In genomic region chr16:32214156-32214555, GRCm38 (mm10) we compare ENCODE assay signal across 17 mouse cellular contexts. TPM values are rescaled to one million over a fixed set of nuclear protein-coding genes. Genes with fewer than 3 reads are reported as not detected.
"Had no signal": no experiment of that assay in that cellular context is flagged by ENCODE, and none has a peak within 500 bp of the region (broad histone marks: within the 10 kb centered on the region; RNA-seq: fewer than 3 reads in every experiment).

No protein-coding gene starts in this region.

- H3K9ac ChIP-seq: liver, embryonic 15.5 days; midbrain, embryonic 13.5 days had no signal

- H3K4me3 ChIP-seq: limb, embryonic 10.5 days; liver, embryonic 15.5 days; midbrain, embryonic 13.5 days had no signal

- H3K9me3 ChIP-seq: liver, embryonic 15.5 days had no signal

- H3K27me3 ChIP-seq: liver, embryonic 15.5 days; midbrain, embryonic 13.5 days had no signal

- H3K36me3 ChIP-seq: limb, embryonic 10.5 days; liver, embryonic 15.5 days; midbrain, embryonic 13.5 days had no signal

- H3K27ac ChIP-seq: limb, embryonic 10.5 days; liver, embryonic 15.5 days; midbrain, embryonic 13.5 days; stomach, postnatal 0 days had no signal

- ATAC-seq: lung, postnatal 0 days; midbrain, embryonic 13.5 days had no signal

- H3K4me1 ChIP-seq: limb, embryonic 10.5 days; liver, embryonic 15.5 days; midbrain, embryonic 13.5 days had no signal

- DNase-seq: kidney, postnatal 25 days; lung, adult 2 months; lung, postnatal 36 days; thymus, postnatal 4 days had no signal

- H3K4me2 ChIP-seq: liver, embryonic 11.5 days; liver, embryonic 15.5 days; midbrain, embryonic 13.5 days had no signal

RNA-seq across cellular contexts. Expression of gene Bex6, which starts 34.5 kb away (rescaled TPM):
- total RNA-seq: layer of hippocampus, postnatal 25 days; left cerebral cortex, adult 8-10 months; midbrain, postnatal 0 days had no signal
- polyA plus RNA-seq: kidney, embryonic 16.5 days; lung, adult 2 months; midbrain, embryonic 13.5 days; midbrain, postnatal 0 days; neural tube, embryonic 14.5 days; stomach, postnatal 0 days had no signal

RNA-seq across cellular contexts. Expression of gene Smco1, which starts 57.1 kb away (rescaled TPM):
- total RNA-seq: megakaryocyte progenitor cell, adult 5-6 weeks; midbrain, postnatal 0 days had no signal
- polyA plus RNA-seq: kidney, embryonic 16.5 days; limb, embryonic 10.5 days; limb, embryonic 14.5 days; liver, embryonic 11.5 days; liver, embryonic 15.5 days; lung, postnatal 0 days had no signal
